Mouse (Mus musculus): ENCODE results near the gene Olfr461.

- no peak for TF ChIP-seq CTCF (conservative IDR thresholded peaks at IDR 0.05; ENCODE audit: insufficient read depth, insufficient read length, low read depth, low read length)
- TF ChIP-seq POLR2A (IDR thresholded peaks at IDR 0.05; ENCODE audit: low read depth, low read length): no peak
Observed at GRCm38 (mm10) chr6:40493229-40493628, 61.6 kb downstream of the Olfr461 start, which contains the start of gene Tas2r108.

Data from kidney, adult 2 months (tissue).